24 mouse cellular contexts compared by ENCODE assay signal in the genomic region with DNA sequence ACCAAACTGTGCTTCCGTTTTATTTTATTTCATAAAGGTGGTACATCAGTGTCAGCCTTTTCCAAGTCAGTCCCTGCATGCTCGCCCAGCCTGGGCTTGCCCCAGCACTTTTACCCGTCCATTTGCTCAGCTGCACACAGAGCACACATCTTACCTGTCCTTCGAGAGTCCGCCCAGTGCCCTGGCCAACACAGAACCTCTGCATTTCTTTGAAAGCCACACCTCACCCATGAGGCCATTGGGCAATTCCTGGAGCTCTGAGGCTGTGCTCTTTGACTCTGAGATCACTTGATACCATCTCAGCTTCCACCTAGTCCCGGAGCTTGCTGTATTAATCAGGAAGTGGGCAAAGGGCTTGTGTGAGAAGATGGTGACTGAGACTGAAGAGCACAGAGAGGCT. TPM values are rescaled to one million over a fixed set of nuclear protein-coding genes. Genes with fewer than 3 reads are reported as not detected.
A peak's percentile ranks its signal among the peaks of the same experiment; 100 is the strongest.
DNase-seq lines count a peak whose midpoint lies in the region; ATAC-seq lines count a peak whose summit lies in the region.
"Had no signal": no experiment of that assay in that cellular context is flagged by ENCODE, and none has a peak within 500 bp of the region (broad histone marks: within the 10 kb centered on the region; RNA-seq: fewer than 3 reads in every experiment).

No protein-coding gene starts in this region.

- H3K9me3 ChIP-seq in heart, embryonic 16.5 days (replicated peaks; ENCODE audit: control insufficient read depth, low read length), result no peaks in the 10 kb centered on the region
- H3K9me3 ChIP-seq in intestine, embryonic 16.5 days (ENCODE audit: control insufficient read depth, low read length), result no peaks in the 10 kb centered on the region
- H3K9me3 ChIP-seq in stomach, embryonic 16.5 days (replicated peaks; ENCODE audit: control insufficient read depth, low read length), result no peaks in the 10 kb centered on the region
- H3K9me3 ChIP-seq: embryonic facial prominence, embryonic 10.5 days; forebrain, embryonic 13.5 days; G1E; liver, embryonic 13.5 days; megakaryocyte, embryonic 14.5 days; midbrain, embryonic 13.5 days had no signal

- H3K4me1 ChIP-seq in heart, embryonic 16.5 days (ENCODE audit: control insufficient read depth, insufficient read depth, low read length), result peaks cover 63% of the 10 kb centered on the region
- H3K4me1 ChIP-seq in intestine, embryonic 16.5 days (ENCODE audit: control insufficient read depth, insufficient read depth, low read length), result peaks cover 10% of the 10 kb centered on the region; the same call in 1 of the 2 replicates
- peaks cover 21% of the 10 kb centered on the region for H3K4me1 ChIP-seq in stomach, embryonic 16.5 days (ENCODE audit: control insufficient read depth, insufficient read depth, low read length)
- H3K4me1 ChIP-seq: embryonic facial prominence, embryonic 10.5 days; liver, embryonic 13.5 days; midbrain, embryonic 13.5 days had no signal

- intact Hi-C loops in gastrocnemius, postnatal 36 days (cut with DNase I), result loop anchor here (10.0 kb wide), 1 partner anchor 589 kb away; the partner anchor contains the start of gene 1500015O10Rik

- peak overlapping the region; percentile 40; the same call in 1 of the 2 replicates for H3K9ac ChIP-seq in heart, embryonic 16.5 days (ENCODE audit: low read length)
- no peak overlapping the region; the same call in 1 of the 2 replicates for H3K9ac ChIP-seq in intestine, embryonic 16.5 days (ENCODE audit: low read depth, low read length)
- no peak overlapping the region for H3K9ac ChIP-seq in stomach, embryonic 16.5 days (ENCODE audit: low read length)
- H3K9ac ChIP-seq: forebrain, embryonic 13.5 days; hindbrain, embryonic 14.5 days; liver, embryonic 13.5 days; midbrain, embryonic 13.5 days had no signal

- H3K4me3 ChIP-seq in heart, embryonic 16.5 days (ENCODE audit: low read length), result no peak overlapping the region
- H3K4me3 ChIP-seq in intestine, embryonic 16.5 days (ENCODE audit: low read length), result no peak overlapping the region
- H3K4me3 ChIP-seq in stomach, embryonic 16.5 days (replicated peaks; ENCODE audit: low read length), result no peak overlapping the region
- H3K4me3 ChIP-seq: embryonic facial prominence, embryonic 10.5 days; forebrain, embryonic 13.5 days; liver, embryonic 13.5 days; megakaryocyte, embryonic 14.5 days; midbrain, embryonic 13.5 days had no signal

- no peaks in the 10 kb centered on the region for H3K27me3 ChIP-seq in heart, embryonic 16.5 days (ENCODE audit: control insufficient read depth, insufficient read depth, low read length)
- H3K27me3 ChIP-seq in intestine, embryonic 16.5 days (replicated peaks; ENCODE audit: control insufficient read depth, insufficient read depth, low read length), result no peaks in the 10 kb centered on the region
- H3K27me3 ChIP-seq in stomach, embryonic 16.5 days (ENCODE audit: control insufficient read depth, insufficient read depth, low read length), result no peaks in the 10 kb centered on the region
- H3K27me3 ChIP-seq: forebrain, embryonic 13.5 days; liver, embryonic 13.5 days; midbrain, embryonic 13.5 days; Patski had no signal

- no peak for ATAC-seq in CD4-positive, CD25-positive, alpha-beta regulatory T cell, adult 4 months
- no peak for ATAC-seq in heart, embryonic 16.5 days (replicated peaks; ENCODE audit: extremely low read depth, insufficient read depth, low FRiP score)
- peak; percentile 92 for ATAC-seq in intestine, embryonic 16.5 days
- ATAC-seq in stomach, embryonic 16.5 days (ENCODE audit: insufficient read depth, low FRiP score), result peak; percentile 42; the same call in 1 of the 2 replicates
- ATAC-seq: forebrain, embryonic 13.5 days; inflammation-experienced regulatory T-cells, adult 6 months; midbrain, embryonic 13.5 days; Patski had no signal

- no peak overlapping the region for H3K4me2 ChIP-seq in heart, embryonic 16.5 days (ENCODE audit: low read depth, low read length)
- no peak overlapping the region for H3K4me2 ChIP-seq in intestine, embryonic 16.5 days (ENCODE audit: low read depth, low read length)
- no peak overlapping the region for H3K4me2 ChIP-seq in stomach, embryonic 16.5 days (ENCODE audit: low read depth, low read length)
- H3K4me2 ChIP-seq: forebrain, embryonic 13.5 days; hindbrain, embryonic 14.5 days; liver, embryonic 13.5 days; midbrain, embryonic 13.5 days had no signal

- peaks cover 29% of the 10 kb centered on the region for H3K36me3 ChIP-seq in heart, embryonic 16.5 days (ENCODE audit: control insufficient read depth, insufficient read depth)
- H3K36me3 ChIP-seq in intestine, embryonic 16.5 days (ENCODE audit: control insufficient read depth, insufficient read depth, low read length), result no peaks in the 10 kb centered on the region; the same call in 1 of the 2 replicates
- H3K36me3 ChIP-seq in stomach, embryonic 16.5 days (ENCODE audit: control insufficient read depth, insufficient read depth, low read length), result no peaks in the 10 kb centered on the region
- H3K36me3 ChIP-seq: embryonic facial prominence, embryonic 10.5 days; G1E; liver, embryonic 13.5 days; midbrain, embryonic 13.5 days had no signal

- WGBS in heart, embryonic 16.5 days, result 70% methylated on average over 6 of the region's 6 CpGs
- whole genome bisulfite sequencing in intestine, embryonic 16.5 days, result 76% methylated on average over 6 of the region's 6 CpGs
- WGBS in stomach, embryonic 16.5 days, result 64% methylated on average over 6 of the region's 6 CpGs

- peak; percentile 9 for DNase-seq in CD4-positive, CD25-positive, alpha-beta regulatory T cell, adult 2 months (ENCODE audit: low read depth, low spot score)
- DNase-seq in heart, adult 8-10 months (ENCODE audit: low spot score), result no peak
- DNase-seq in gastrocnemius, postnatal 36 days, result no peak
- DNase-seq in embryo, embryonic 9.5 days (ENCODE audit: extremely low spot score), result no peak
- DNase-seq: cerebellum, adult 11 months; cerebellum, adult 9-11 months; heart, postnatal 36 days; kidney, postnatal 4 days; liver, embryonic 13.5 days; lung, adult 2 months; lung, postnatal 14 days; thymus, adult 2 months had no signal

- peak overlapping the region; percentile 64 for H3K27ac ChIP-seq in heart, embryonic 16.5 days (ENCODE audit: low read length)
- peak overlapping the region; percentile 65 for H3K27ac ChIP-seq in intestine, embryonic 16.5 days (ENCODE audit: low read length)
- H3K27ac ChIP-seq in stomach, embryonic 16.5 days (ENCODE audit: low read length), result peak overlapping the region; percentile 2; the same call in 1 of the 2 replicates
- H3K27ac ChIP-seq: embryonic facial prominence, embryonic 10.5 days; forebrain, embryonic 13.5 days; hindbrain, embryonic 14.5 days; liver, embryonic 13.5 days; midbrain, embryonic 13.5 days had no signal

RNA-seq across cellular contexts. Expression of gene AI597479, which starts 46.9 kb away (rescaled TPM):
- polyA plus RNA-seq in CD4-positive, CD25-positive, alpha-beta regulatory T cell, adult 4 months (2017; shearing (Covaris generic)), result 10 to 100 TPM; 13.6 to 16.8 TPM
- 24.5 and 24.8 TPM in 2 replicates for polyA plus RNA-seq in heart, embryonic 16.5 days (2015; fragmentation: Nextera tagmentation; extraction: Ambion mirVana)
- 10 to 100 TPM; 18.7 to 25.0 (median 21.5) TPM for total RNA-seq in heart, adult 8-10 months (2022)
- polyA plus RNA-seq in intestine, embryonic 16.5 days (2015; fragmentation: Nextera tagmentation; extraction: Ambion mirVana), result 22.3 and 23.6 TPM in 2 replicates
- polyA plus RNA-seq in stomach, embryonic 16.5 days (2015; fragmentation: Nextera tagmentation; extraction: Ambion mirVana), result 28.9 and 29.1 TPM in 2 replicates
- 10 to 100 TPM; 13.7 to 14.3 TPM for total RNA-seq in gastrocnemius, postnatal 36 days (2021)

RNA-seq across cellular contexts. Expression of gene Tgfbrap1, which starts 47.0 kb away (rescaled TPM):
- polyA plus RNA-seq in CD4-positive, CD25-positive, alpha-beta regulatory T cell, adult 4 months (2017; shearing (Covaris generic)), result 1 to 10 TPM; 6.3 to 8.1 TPM
- polyA plus RNA-seq in heart, embryonic 16.5 days (2015; fragmentation: Nextera tagmentation; extraction: Ambion mirVana), result 7.2 and 7.3 TPM in 2 replicates
- 10 to 100 TPM; 12.9 to 14.9 (median 13.8) TPM for total RNA-seq in heart, adult 8-10 months (2022)
- 8.6 and 9.8 TPM in 2 replicates for polyA plus RNA-seq in intestine, embryonic 16.5 days (2015; fragmentation: Nextera tagmentation; extraction: Ambion mirVana)
- polyA plus RNA-seq in stomach, embryonic 16.5 days (2015; fragmentation: Nextera tagmentation; extraction: Ambion mirVana), result 9.5 and 10.2 TPM in 2 replicates
- total RNA-seq in gastrocnemius, postnatal 36 days (2021), result 10 to 100 TPM in 1 of 2 experiments, 1 to 10 TPM in 1; 9.9 to 11.7 TPM

RNA-seq across cellular contexts. Expression of gene Fhl2, which starts 51.4 kb away (rescaled TPM):
- 1 to 10 TPM in 1 of 2 experiments, under 1 TPM in 1; 0.89 to 1.9 TPM for polyA plus RNA-seq in CD4-positive, CD25-positive, alpha-beta regulatory T cell, adult 4 months (2017; shearing (Covaris generic))
- 426 and 443 TPM in 2 replicates for polyA plus RNA-seq in heart, embryonic 16.5 days (2015; fragmentation: Nextera tagmentation; extraction: Ambion mirVana)
- 1,000 to 10,000 TPM; 1,741 to 2,078 (median 1,948) TPM for total RNA-seq in heart, adult 8-10 months (2022)
- polyA plus RNA-seq in intestine, embryonic 16.5 days (2015; fragmentation: Nextera tagmentation; extraction: Ambion mirVana), result 51.2 and 58.4 TPM in 2 replicates
- polyA plus RNA-seq in stomach, embryonic 16.5 days (2015; fragmentation: Nextera tagmentation; extraction: Ambion mirVana), result 91.2 and 98.1 TPM in 2 replicates
- total RNA-seq in gastrocnemius, postnatal 36 days (2021), result 1 to 10 TPM; 3.1 to 4.0 TPM
- polyA plus RNA-seq: G1E had no signal

Comparison
In these comparisons a context has a peak if more than half of its experiments do, and no peak if none do; other contexts are left out.
1. ATAC-seq: peak in intestine, embryonic 16.5 days (single experiment) and stomach, embryonic 16.5 days (single experiment); none in CD4-positive, CD25-positive, alpha-beta regulatory T cell, adult 4 months (single experiment) and heart, embryonic 16.5 days (single experiment).
2. H3K27ac ChIP-seq: peak in every context shown above with its lines; median percentile 65 in intestine, embryonic 16.5 days; 64 in heart, embryonic 16.5 days; 2 in stomach, embryonic 16.5 days.
3. RNA of gene Fhl2, which starts 51.4 kb away (polyA plus RNA-seq): 426 to 443 TPM in heart, embryonic 16.5 days, 91.2 to 98.1 TPM in stomach, embryonic 16.5 days and 51.2 to 58.4 TPM in intestine, embryonic 16.5 days; 0.89 to 1.9 TPM in CD4-positive, CD25-positive, alpha-beta regulatory T cell, adult 4 months; every median in the first group is over 10 times any median in the second.